Mouse (Mus musculus) liver, embryonic 14.5 days (tissue): Measurements from ENCODE around the gene Gm21974.

Source experiments
- CTCF ChIP-seq: IDR thresholded peaks from 2 replicates; pipeline ENCODE4 v1.5.1; 2016; ENCODE audit warnings: antibody characterized with exemption, low read depth, control low read depth
- EP300 ChIP-seq: IDR thresholded peaks from 2 replicates; pipeline ENCODE4 v1.6.1; 2016; ENCODE audit warnings: antibody characterized with exemption, low read depth

GRCm38 (mm10) chr7:127927726-127928125 lies 32.5 kb upstream of the Gm21974 start:
- TF ChIP-seq CTCF, result no peak
- TF ChIP-seq EP300, result no peak
